Mouse (Mus musculus): Measurements from ENCODE around the gene Ccdc8. TPM values are rescaled to one million over a fixed set of nuclear protein-coding genes. Genes with fewer than 3 reads are reported as not detected.
"Not testable (repeated sequence)": the region's sequence is repeated elsewhere in the genome, so short reads cannot be mapped to it uniquely, and the experiment has no call there.

Gene Ccdc8
- polyA plus RNA-seq, 1 experiment from 2014 or later, result 5.6 TPM

- Histone ChIP-seq H3K4me2 (replicated peaks) (0 out of 2 replicates have a peak overlapping the region, but pooled peaks have one; percentile 13), H3K36me3 (0 out of 2 replicates have a peak, but pooled peaks cover 2% of the 10 kb centered on the region), H3K27me3 (peaks cover 35% of the 10 kb centered on the region), H3K4me3 (replicated peaks) (no peak overlapping the region), H3K4me1 (replicated peaks) (peaks cover 65% of the 10 kb centered on the region), H3K9me3 (no peaks in the 10 kb centered on the region), H3K9ac (replicated peaks) (no peak overlapping the region), H3K27ac (peak overlapping the region; percentile 56)
- ATAC-seq, result peak; percentile 57
- WGBS, result 27% methylated on average over 18 of the region's 18 CpGs
Measured at GRCm38 (mm10) chr7:16950861-16951635, 41.5 kb upstream of the Ccdc8 start.

GRCm38 (mm10) chr7:16953776-16954175 lies 38.7 kb upstream of the Ccdc8 start:
- H3K4me3 ChIP-seq (replicated peaks); H3K27ac ChIP-seq; H3K9ac ChIP-seq (replicated peaks); H3K4me2 ChIP-seq (replicated peaks); ATAC-seq; H3K9me3 ChIP-seq; H3K36me3 ChIP-seq: not testable (repeated sequence)
- 78% methylated on average over 2 of the region's 2 CpGs for WGBS
- peaks cover 64% of the 10 kb centered on the region for H3K4me1 ChIP-seq (replicated peaks)
- H3K27me3 ChIP-seq, result peaks cover 12% of the 10 kb centered on the region

- no peak overlapping the region for H3K9ac ChIP-seq (replicated peaks)
- no peaks in the 10 kb centered on the region for H3K9me3 ChIP-seq
- no peak for ATAC-seq
- H3K27ac ChIP-seq, result peak overlapping the region; percentile 31; the same call in 1 of the 2 replicates
- H3K27me3 ChIP-seq, result no peaks in the 10 kb centered on the region
- H3K4me2 ChIP-seq (replicated peaks), result no peak overlapping the region
- no peaks in the 10 kb centered on the region for H3K36me3 ChIP-seq
- H3K4me1 ChIP-seq (replicated peaks), result peaks cover 61% of the 10 kb centered on the region
- H3K4me3 ChIP-seq (replicated peaks), result no peak overlapping the region
- 77% methylated on average over 4 of the region's 4 CpGs for WGBS
Measured at GRCm38 (mm10) chr7:16955712-16956111, 36.8 kb upstream of the Ccdc8 start.

- peak overlapping the region; percentile 32 for H3K4me2 ChIP-seq (replicated peaks)
- no peak overlapping the region for H3K4me3 ChIP-seq (replicated peaks)
- H3K36me3 ChIP-seq, result 0 out of 2 replicates have a peak, but pooled peaks cover 3% of the 10 kb centered on the region
- peak overlapping the region; percentile 44; the same call in 1 of the 2 replicates for H3K9ac ChIP-seq (replicated peaks)
- H3K4me1 ChIP-seq (replicated peaks), result peaks cover 65% of the 10 kb centered on the region
- H3K9me3 ChIP-seq, result no peaks in the 10 kb centered on the region
- 32% methylated on average over 15 of the region's 15 CpGs for WGBS
- 0 out of 2 replicates have a peak, but pooled peaks have one; percentile 25 for ATAC-seq
- no peaks in the 10 kb centered on the region for H3K27me3 ChIP-seq
- peak overlapping the region; percentile 94 for H3K27ac ChIP-seq
Measured at GRCm38 (mm10) chr7:16956410-16957265, 35.9 kb upstream of the Ccdc8 start.

DNA sequence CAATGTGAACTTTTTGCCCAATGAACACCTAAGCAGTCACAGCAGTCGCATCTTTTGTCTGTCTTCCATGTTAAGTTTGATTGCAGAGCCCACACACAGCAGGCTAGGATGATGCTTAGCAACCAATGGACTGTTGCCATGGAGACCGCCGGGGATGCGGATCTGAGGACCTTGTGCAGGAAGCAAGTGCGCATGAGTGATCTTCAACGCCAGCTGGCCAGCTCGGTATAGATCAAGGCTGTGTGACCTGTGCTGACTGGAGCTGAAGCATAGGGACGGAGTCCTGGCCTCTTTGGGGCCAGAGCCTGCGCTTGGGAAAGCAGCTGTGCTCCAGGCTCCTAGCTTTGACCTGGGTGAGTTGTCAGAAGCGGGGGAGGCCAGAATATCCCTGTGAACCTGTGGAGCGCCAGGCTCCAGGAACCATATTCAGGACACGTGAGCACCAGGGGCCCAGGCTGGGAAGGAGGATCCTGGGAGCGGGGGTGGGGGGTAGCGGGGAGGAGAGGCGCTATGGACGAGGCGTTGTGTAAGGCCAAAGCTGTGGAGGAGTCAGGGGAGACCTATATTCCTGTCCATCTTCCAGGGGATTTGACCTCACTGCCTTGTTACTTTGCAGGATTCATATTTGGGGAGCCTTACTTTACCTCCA lies 32.8 kb upstream of the Ccdc8 start, which contains the start of gene Pnmal1:
Pnmal1 (plus strand) TSS at position 141 of the 649 bp plus-strand sequence.
- Histone ChIP-seq H3K4me3 (replicated peaks) (peak within 1 kb of the TSS; percentile 39), H3K27ac (peak within 1 kb of the TSS; percentile 92), H3K9me3 (no peaks in the 10 kb centered on the region), H3K36me3 (peaks cover 22% of the 10 kb centered on the region), H3K27me3 (no peaks in the 10 kb centered on the region), H3K9ac (replicated peaks) (peak within 1 kb of the TSS; percentile 57), H3K4me1 (replicated peaks) (peaks cover 67% of the 10 kb centered on the region), H3K4me2 (replicated peaks) (peak within 1 kb of the TSS; percentile 76)
- peak; percentile 97 for ATAC-seq
- WGBS, result 3% methylated on average over 17 of the region's 17 CpGs

DNA sequence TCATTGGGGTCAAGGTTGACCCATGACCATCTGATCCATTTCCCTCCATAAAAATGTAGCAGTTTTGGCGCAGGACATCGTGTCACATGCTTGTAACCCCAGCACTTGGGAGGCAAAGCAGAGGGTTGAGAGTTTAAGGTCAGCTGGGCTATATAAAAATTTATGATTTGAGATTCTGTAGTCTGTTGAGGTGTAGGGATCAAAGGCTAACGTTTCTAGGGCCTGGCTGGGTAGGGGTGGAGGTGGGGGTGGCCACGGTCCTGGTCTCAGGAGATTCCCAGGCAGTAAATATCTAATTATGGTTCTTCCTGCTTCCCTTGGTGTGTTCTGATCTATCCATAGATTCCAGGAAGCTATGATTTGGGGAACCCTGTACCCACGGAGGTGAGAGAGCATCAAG lies 30.8 kb upstream of the Ccdc8 start:
- ATAC-seq, result no peak
- WGBS, result 87% methylated on average over 5 of the region's 5 CpGs
- peak overlapping the region; percentile 76 for H3K4me2 ChIP-seq (replicated peaks)
- no peaks in the 10 kb centered on the region for H3K27me3 ChIP-seq
- no peaks in the 10 kb centered on the region for H3K9me3 ChIP-seq
- peaks cover 23% of the 10 kb centered on the region for H3K36me3 ChIP-seq
- no peak overlapping the region for H3K9ac ChIP-seq (replicated peaks)
- peaks cover 58% of the 10 kb centered on the region for H3K4me1 ChIP-seq (replicated peaks)
- 0 out of 2 replicates have a peak overlapping the region, but pooled peaks have one; percentile 7 for H3K4me3 ChIP-seq (replicated peaks)
- H3K27ac ChIP-seq, result 0 out of 2 replicates have a peak overlapping the region, but pooled peaks have one; percentile 92

- Histone ChIP-seq H3K27me3 (no peaks in the 10 kb centered on the region), H3K36me3 (0 out of 2 replicates have a peak, but pooled peaks cover 9% of the 10 kb centered on the region), H3K9me3 (no peaks in the 10 kb centered on the region; the same call in 1 of the 2 replicates), H3K4me1 (replicated peaks) (no peaks in the 10 kb centered on the region), H3K4me3 (replicated peaks) (no peak overlapping the region), H3K27ac (no peak overlapping the region), H3K9ac (replicated peaks) (no peak overlapping the region), H3K4me2 (replicated peaks) (no peak overlapping the region)
- no peak for ATAC-seq
- 83% methylated on average over 6 of the region's 6 CpGs for WGBS
Measured at GRCm38 (mm10) chr7:16968414-16968813, 24.1 kb upstream of the Ccdc8 start.

GRCm38 (mm10) chr7:16971160-16971559 lies 21.3 kb upstream of the Ccdc8 start:
- no peaks in the 10 kb centered on the region; the same call in 1 of the 2 replicates for H3K9me3 ChIP-seq
- H3K9ac ChIP-seq (replicated peaks), result no peak overlapping the region
- H3K27ac ChIP-seq, result no peak overlapping the region
- no peaks in the 10 kb centered on the region for H3K4me1 ChIP-seq (replicated peaks)
- no peaks in the 10 kb centered on the region for H3K36me3 ChIP-seq
- no peak overlapping the region for H3K4me2 ChIP-seq (replicated peaks)
- ATAC-seq, result no peak
- no peaks in the 10 kb centered on the region for H3K27me3 ChIP-seq
- no peak overlapping the region for H3K4me3 ChIP-seq (replicated peaks)
- WGBS, result 83% methylated on average over 3 of the region's 3 CpGs

DNA sequence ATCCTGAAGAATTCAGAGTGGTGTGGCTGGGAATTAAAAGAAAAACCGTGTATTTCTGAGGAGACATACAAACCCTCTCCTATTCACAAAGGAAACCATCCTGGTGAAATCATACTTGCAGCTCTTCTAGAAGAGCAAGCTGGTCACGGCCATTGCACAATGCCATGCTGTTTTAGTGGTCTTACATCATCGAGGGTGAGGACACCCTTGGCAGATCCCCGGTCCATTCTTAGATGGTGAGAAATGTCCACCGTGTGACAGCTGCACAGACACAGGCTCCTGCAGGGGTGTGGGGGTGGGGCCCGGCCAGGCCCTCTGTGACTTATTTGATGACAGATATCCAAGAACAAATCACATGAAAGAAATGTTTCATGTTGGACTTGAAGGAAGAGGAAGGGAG lies 18.5 kb upstream of the Ccdc8 start:
- Histone ChIP-seq H3K36me3 (no peaks in the 10 kb centered on the region), H3K4me2 (replicated peaks) (no peak overlapping the region), H3K9ac (replicated peaks) (no peak overlapping the region), H3K9me3 (no peaks in the 10 kb centered on the region; the same call in 1 of the 2 replicates), H3K4me1 (replicated peaks) (no peaks in the 10 kb centered on the region), H3K27ac (no peak overlapping the region), H3K27me3 (no peaks in the 10 kb centered on the region), H3K4me3 (replicated peaks) (no peak overlapping the region)
- ATAC-seq, result no peak
- 68% methylated on average over 6 of the region's 6 CpGs for WGBS

DNA sequence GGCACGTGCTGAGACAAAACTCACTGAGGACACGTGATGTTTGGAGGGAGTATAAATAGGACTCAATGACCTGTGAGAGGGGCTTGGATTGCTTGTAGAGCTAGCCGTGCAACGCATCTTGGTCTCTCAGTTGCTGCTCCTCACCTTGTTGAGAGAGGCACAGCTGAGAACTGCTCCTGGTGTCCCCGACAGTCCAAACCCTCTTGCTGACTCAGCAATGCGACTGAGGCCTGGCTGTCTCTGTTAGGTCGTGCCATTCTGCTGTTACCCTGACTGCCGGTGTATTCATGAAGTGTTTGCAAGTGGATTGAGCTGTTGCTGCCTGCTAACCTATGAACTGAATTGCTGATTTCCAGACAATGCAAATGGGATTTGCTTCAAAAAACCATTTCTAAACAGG lies 16.2 kb upstream of the Ccdc8 start:
- Histone ChIP-seq H3K4me2 (replicated peaks) (no peak overlapping the region), H3K36me3 (no peaks in the 10 kb centered on the region), H3K9me3 (no peaks in the 10 kb centered on the region), H3K27me3 (no peaks in the 10 kb centered on the region), H3K4me1 (replicated peaks) (peaks cover 10% of the 10 kb centered on the region), H3K9ac (replicated peaks) (no peak overlapping the region), H3K27ac (no peak overlapping the region), H3K4me3 (replicated peaks) (no peak overlapping the region)
- 54% methylated on average over 8 of the region's 8 CpGs for WGBS
- no peak for ATAC-seq

DNA sequence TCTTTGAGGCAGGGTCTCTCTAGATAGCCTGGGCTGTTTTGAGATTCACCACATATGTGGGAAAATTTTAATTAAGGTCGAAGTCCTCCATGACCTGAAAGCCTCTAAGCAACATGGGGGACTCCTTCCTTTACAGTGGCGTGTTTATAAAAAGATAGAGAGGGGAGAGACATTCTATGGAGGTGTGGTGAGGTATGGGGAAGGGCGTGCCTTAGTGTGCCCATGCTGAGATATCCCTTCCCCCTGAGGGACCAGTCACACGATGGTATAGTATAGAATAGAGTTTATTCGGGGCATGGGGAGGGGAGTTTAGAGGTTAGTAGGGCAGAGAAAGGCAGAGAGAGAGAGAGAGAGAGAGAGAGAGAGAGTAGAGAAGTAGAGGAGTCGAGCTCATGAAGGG lies 14.3 kb upstream of the Ccdc8 start:
- WGBS, result 78% methylated on average over 6 of the region's 6 CpGs

More for the DNA sequence above, 14.3 kb upstream of the Ccdc8 start:
- peaks cover 23% of the 10 kb centered on the region for H3K4me1 ChIP-seq (replicated peaks)
- no peak overlapping the region for H3K9ac ChIP-seq (replicated peaks)
- H3K36me3 ChIP-seq, result no peaks in the 10 kb centered on the region
- H3K4me3 ChIP-seq (replicated peaks), result no peak overlapping the region
- H3K4me2 ChIP-seq (replicated peaks), result no peak overlapping the region
- H3K9me3 ChIP-seq, result no peaks in the 10 kb centered on the region
- no peak for ATAC-seq
- H3K27me3 ChIP-seq, result no peaks in the 10 kb centered on the region
- H3K27ac ChIP-seq, result no peak overlapping the region

Data from midbrain, embryonic 13.5 days (tissue).